Mouse (Mus musculus): ENCODE measurements around the gene Gtf3c1. TPM values are rescaled to one million over a fixed set of nuclear protein-coding genes. Genes with fewer than 3 reads are reported as not detected.
"Not testable (repeated sequence)": the region's sequence is repeated elsewhere in the genome, so short reads cannot be mapped to it uniquely, and the experiment has no call there.

Gtf3c1 gene
- 10 to 100 TPM; 48.1 to 57.9 TPM for total RNA-seq (2021)
- long read RNA-seq, experiment 1, full-length matches to known transcripts = 3 of 14 reads
- long read RNA-seq, experiment 1, partial matches to known transcripts = 11 of 14 reads
- long read RNA-seq, experiment 1, other reads (novel, unspliced or antisense) = 0 of 14 reads
- long read RNA-seq, experiment 2, full-length matches to known transcripts = 1 of 2 reads
- long read RNA-seq, experiment 2, partial matches to known transcripts = 1 of 2 reads
- long read RNA-seq, experiment 2, other reads (novel, unspliced or antisense) = 0 of 2 reads

GRCm38 (mm10) chr7:125707593-125708022 is at the start of gene Gtf3c1, which contains the start of gene D430042O09Rik:
Gene Gtf3c1, minus strand, starts transcription at chr7:125707780.
Gene D430042O09Rik, plus strand, starts transcription at chr7:125707888.
- peak; percentile 100 for DNase-seq

- DNase-seq = no peak
These were observed 49.2 kb upstream of the Gtf3c1 start for GRCm38 (mm10) chr7:125756806-125757205.

GRCm38 (mm10) chr7:125753326-125753715 is 45.7 kb upstream of the Gtf3c1 start:
- peak in 1 of 2 experiments; percentile 39 for DNase-seq

- DNase-seq = no peak
These were observed 45.2 kb upstream of the Gtf3c1 start for GRCm38 (mm10) chr7:125752699-125753325.

GRCm38 (mm10) chr7:125748186-125748585 is 40.6 kb upstream of the Gtf3c1 start:
- no peak for DNase-seq

- no peak for DNase-seq
These were observed 39.7 kb upstream of the Gtf3c1 start for GRCm38 (mm10) chr7:125747316-125747690.

- no peak for DNase-seq
These were observed 39.2 kb upstream of the Gtf3c1 start for GRCm38 (mm10) chr7:125746621-125747315.

- no peak for DNase-seq
These were observed 37.2 kb upstream of the Gtf3c1 start for GRCm38 (mm10) chr7:125744774-125745173.

- DNase-seq = peak; percentile 40 to 45
These were observed 33.7 kb upstream of the Gtf3c1 start for GRCm38 (mm10) chr7:125741271-125741703.

GRCm38 (mm10) chr7:125740521-125740920 is 32.9 kb upstream of the Gtf3c1 start:
- no peak for DNase-seq

- DNase-seq = no peak
These were observed 28.9 kb upstream of the Gtf3c1 start for GRCm38 (mm10) chr7:125736366-125737015.

GRCm38 (mm10) chr7:125733791-125734190 is 26.2 kb upstream of the Gtf3c1 start:
- peak; percentile 47 to 55 for DNase-seq

- DNase-seq = peak in 1 of 2 experiments; percentile 44
These were observed 24.1 kb upstream of the Gtf3c1 start for GRCm38 (mm10) chr7:125731679-125732078.

GRCm38 (mm10) chr7:125723189-125723972 is 15.8 kb upstream of the Gtf3c1 start:
- no peak for DNase-seq

GRCm38 (mm10) chr7:125722127-125722526 is 14.5 kb upstream of the Gtf3c1 start:
- no peak for DNase-seq

GRCm38 (mm10) chr7:125721033-125721432 is 13.5 kb upstream of the Gtf3c1 start:
- DNase-seq = no peak

- DNase-seq = peak; percentile 37 to 42
These were observed 12.8 kb upstream of the Gtf3c1 start for GRCm38 (mm10) chr7:125720370-125720769.

- DNase-seq = no peak
These were observed 10.0 kb upstream of the Gtf3c1 start for GRCm38 (mm10) chr7:125717612-125718011.

- DNase-seq = peak in 1 of 2 experiments; percentile 51
These were observed 9.1 kb upstream of the Gtf3c1 start for GRCm38 (mm10) chr7:125716724-125717123.

GRCm38 (mm10) chr7:125714803-125715202 is 7.2 kb upstream of the Gtf3c1 start:
- DNase-seq = no peak

GRCm38 (mm10) chr7:125713542-125714055 is 6.0 kb upstream of the Gtf3c1 start:
- not testable (repeated sequence) for DNase-seq
